Mouse (Mus musculus) embryo, embryonic 11.5 days (tissue): ENCODE results near the gene Dab1.
A peak's percentile ranks its signal among the peaks of the same experiment; 100 is the strongest.

Experiments used
- DNase-seq: peaks from one replicate; pipeline ENCODE4 v3.0.0-alpha.2; 2012; ENCODE audit warnings: low read depth, low spot score

Gene Dab1

GRCm38 (mm10) chr4:103700392-103700791 lies 81.2 kb downstream of the Dab1 start:
- DNase-seq = no peak

DNA sequence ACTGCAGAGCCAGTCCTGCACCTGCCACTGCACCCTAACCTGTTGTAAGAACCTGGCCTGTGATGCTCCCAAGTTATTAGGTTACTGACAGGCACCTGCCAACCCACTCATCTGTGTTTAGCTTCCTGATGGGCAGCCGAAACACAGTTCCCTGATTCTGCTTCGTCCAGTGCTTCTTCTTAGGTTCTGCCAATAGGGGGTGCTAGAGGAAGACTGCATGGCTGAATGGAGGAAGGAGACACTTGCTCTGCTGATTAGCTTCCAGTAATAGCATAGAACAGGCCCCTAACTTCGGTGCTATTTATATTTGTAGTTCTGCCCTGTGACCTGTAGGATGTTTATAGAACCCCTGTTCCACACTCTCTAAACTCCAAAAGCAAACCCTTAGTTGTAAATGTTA lies 83.0 kb downstream of the Dab1 start:
- peak; percentile 11 for DNase-seq

- DNase-seq = no peak
Observed at GRCm38 (mm10) chr4:103704477-103704876, 85.3 kb downstream of the Dab1 start.

DNA sequence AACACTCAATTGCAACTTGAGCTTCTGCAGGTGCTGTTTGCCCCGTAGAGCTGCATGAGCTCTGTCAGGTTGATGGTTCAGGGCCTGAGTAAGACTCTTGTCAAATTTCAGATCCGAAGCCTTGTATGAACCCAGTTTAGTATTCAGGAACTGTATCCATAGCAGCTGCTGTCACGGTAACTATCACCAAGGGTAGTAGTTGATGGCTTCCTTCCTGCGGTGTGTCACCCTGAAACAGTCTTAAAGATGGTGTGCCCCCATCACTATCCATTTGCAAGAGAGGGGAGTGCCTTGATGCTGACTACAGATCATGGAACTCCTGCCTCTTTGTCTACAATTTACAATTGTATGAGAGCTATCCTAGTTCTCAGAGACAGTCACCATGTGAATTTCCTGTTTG lies 87.3 kb downstream of the Dab1 start:
- DNase-seq = no peak

- DNase-seq = no peak
Observed at GRCm38 (mm10) chr4:103707140-103707539, 88.0 kb downstream of the Dab1 start.

- DNase-seq = no peak
Observed at GRCm38 (mm10) chr4:103711353-103711752, 92.2 kb downstream of the Dab1 start.

DNA sequence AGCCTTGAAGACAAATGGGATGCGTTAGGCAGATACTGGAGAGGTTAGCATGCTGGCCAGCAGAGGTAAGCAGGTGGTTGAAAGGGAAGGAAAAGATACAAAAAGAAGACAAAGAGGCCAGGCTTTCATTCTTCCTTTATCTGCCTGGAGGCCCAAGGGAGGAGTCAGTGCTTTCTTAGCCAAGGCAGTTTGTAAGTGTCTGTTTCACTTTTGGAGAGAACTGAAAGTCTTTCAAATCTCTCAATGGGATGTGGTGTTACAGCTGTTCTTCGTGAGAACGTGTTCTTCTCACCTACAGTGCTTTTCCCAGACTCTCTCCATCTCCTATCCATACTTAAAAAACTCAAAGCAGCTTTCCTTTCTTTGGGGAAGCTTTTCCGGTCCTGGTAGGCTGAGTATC lies 94.8 kb downstream of the Dab1 start:
- DNase-seq = no peak

GRCm38 (mm10) chr4:103714991-103715390 lies 95.8 kb downstream of the Dab1 start:
- no peak for DNase-seq

DNA sequence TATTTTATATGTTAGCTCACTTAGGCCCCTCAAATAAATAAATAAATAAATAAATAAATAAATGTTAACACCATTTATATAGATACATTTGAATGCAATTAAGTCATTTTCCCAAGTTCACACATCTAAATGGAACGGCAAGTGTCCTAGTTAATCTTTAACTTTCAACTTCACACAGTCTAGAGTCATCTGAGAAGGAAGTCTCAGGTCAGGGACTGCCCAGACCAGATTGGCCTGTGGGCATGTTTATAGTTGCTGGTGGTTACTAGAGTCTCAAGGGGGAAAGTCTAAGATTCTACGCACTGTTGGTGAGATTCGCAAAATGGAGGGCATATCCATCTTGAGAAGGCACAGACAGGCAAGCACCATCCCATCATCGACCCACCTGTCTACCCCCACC lies 96.4 kb downstream of the Dab1 start:
- DNase-seq = no peak

DNA sequence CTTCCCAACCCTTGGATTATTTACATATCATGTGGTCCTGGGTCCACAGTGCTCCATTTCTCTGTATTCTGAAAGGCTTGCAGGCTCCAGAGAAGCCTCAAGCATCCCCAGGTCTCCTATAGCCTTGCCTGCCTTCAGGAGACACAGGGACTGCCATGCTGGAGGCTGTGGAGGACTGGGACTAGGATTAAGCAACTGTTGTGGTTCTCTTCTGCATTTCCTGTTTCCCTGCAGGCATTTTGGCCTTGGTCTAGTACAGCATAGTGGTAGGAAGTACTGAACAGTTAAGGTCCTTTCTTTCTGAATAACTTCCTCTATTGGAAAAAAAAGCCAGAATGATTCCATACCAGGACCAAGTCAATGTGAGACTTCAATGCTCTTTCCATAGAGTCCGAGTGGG lies 103.6 kb downstream of the Dab1 start:
- no peak for DNase-seq

DNA sequence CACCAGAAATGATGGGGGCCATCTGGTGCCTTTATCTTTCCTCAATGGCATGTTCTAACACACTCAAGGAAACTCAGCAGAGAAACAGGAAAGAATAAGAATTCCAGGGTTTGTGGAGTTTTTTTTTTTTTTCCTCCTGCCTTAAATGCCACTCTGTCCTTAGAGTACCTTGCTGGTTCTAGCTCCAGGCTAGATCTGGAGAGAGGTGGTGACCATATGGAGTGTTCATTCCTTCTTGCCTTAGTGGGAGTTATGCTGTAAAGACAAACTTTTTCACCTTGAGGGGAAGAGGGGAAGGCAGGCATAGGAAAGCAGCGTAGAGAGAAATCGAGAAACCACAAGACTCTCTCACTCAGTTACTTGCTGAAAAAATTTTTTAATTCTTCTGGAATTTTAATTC lies 107.3 kb downstream of the Dab1 start:
- no peak for DNase-seq

DNA sequence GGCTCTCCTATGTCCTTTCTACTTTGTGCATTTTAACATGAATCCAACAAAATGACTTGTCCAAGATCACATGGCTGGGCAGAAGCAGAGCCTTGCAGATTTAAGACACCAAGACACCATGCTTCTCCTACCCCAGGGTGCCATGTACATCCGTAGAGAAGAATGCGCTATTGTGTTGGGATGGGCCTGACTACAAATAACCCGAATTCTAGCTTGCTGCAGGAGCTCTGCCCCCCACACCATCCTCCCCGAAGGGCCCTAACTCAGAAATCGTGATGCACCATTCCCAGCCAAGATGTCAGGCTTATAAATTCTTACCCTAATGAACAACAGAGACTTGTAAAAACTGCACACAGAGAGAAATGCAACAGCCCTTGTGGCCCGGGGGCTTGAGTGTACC lies 118.0 kb downstream of the Dab1 start:
- no peak for DNase-seq

- DNase-seq = no peak
Observed at GRCm38 (mm10) chr4:103751249-103751855, 132.2 kb downstream of the Dab1 start.

GRCm38 (mm10) chr4:103754561-103754960 lies 135.4 kb downstream of the Dab1 start:
- no peak for DNase-seq

DNA sequence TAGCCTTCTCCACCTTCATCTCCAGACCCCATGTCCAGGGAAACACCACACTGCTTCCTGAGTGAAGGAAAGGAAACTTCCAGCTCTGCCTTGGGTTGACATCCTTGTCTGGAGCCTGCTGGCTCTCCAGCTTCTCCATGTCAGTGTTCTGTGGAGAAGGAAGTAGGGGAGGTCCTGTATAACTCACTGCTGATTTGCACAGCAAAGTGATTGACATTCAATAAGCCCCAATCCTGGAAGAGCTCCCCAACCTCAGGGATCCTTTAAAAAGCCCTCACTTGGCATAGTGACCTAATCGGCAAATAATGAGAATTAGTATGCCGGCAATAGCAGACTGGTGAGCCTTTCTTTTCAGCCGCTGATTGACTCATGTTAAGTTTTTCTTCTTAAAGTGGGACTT lies 138.1 kb downstream of the Dab1 start:
- no peak for DNase-seq

DNA sequence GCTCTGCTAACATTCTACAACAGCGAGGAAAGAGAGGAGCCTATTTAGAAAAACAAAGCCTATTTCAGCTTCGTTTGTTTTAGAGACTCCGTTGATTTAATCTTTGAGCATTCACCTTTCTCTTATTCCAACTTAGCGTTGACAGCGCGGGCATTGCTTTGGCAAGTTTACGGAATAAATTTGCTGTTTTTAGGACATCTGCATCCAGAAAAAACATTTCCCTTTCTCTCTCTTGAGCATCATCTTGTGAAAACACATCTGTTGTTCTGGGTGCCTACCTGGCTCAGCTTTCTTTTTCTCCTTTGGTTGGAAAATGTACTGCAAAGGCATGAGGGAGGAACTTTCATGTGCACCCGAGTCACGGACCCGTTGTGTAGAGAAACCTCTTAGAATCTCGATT lies 143.3 kb downstream of the Dab1 start:
- no peak for DNase-seq

GRCm38 (mm10) chr4:103775712-103776111 lies 156.6 kb downstream of the Dab1 start:
- no peak for DNase-seq

DNA sequence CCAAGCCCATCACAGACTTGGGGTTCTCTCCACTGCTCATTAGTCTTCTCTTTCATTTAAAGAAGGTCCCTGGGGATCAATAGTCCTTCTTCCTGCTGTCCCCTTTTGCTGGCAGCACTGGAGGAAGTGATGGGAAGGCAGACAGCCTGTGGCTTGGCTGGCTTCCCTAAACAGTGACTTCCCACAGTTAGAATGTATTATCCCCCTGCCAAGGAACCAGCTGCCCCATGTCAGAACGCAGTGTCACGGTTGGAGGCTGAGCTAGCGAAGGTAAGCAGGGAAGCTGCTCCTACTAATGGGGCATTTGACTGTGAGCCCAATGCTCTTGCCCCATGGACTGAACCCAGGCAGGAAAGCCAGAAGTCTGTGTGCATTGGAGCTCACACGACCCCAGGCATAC lies 162.2 kb downstream of the Dab1 start:
- DNase-seq = no peak

GRCm38 (mm10) chr4:103783561-103784247 lies 164.5 kb downstream of the Dab1 start:
- no peak for DNase-seq

DNA sequence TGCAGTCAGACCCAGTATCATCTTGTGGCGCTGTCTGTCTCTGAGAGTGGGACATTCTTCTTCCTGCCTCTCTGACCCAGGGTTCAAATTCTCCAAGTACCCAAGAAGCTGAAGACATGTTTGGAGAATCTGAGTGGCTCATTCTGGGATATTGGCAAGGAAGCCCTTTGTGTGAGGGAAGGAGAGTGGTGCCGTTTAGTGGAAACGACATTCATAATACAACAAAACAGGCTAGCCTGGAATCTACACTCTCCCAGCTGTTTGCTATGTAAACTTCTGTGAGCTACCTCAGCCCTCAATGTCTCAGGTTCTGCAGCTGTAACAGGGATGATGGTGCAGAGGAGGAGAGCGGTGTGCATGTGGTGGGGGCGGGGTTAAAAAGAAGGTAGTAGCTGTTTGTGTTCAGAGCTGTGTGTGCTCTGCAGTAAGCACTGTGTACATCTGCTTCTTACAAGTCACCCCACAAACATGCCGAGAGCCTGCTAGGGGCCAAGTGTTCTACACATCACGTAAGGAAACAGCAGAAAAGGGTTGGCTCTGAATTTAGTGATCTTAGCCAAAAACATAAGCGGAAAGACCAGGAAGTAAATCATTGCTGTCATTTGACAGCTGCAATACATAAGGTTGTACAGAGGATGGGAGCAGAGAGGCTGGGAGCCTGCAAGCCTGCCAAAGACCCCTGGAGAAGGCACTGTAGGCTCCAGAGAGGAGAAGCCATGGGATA lies 174.6 kb downstream of the Dab1 start:
- no peak for DNase-seq

GRCm38 (mm10) chr4:103796416-103796815 lies 177.3 kb downstream of the Dab1 start:
- no peak for DNase-seq

- no peak for DNase-seq
Observed at GRCm38 (mm10) chr4:103802439-103802838, 183.3 kb downstream of the Dab1 start.

- DNase-seq = no peak
Observed at GRCm38 (mm10) chr4:103804461-103804860, 185.3 kb downstream of the Dab1 start.
